Mouse (Mus musculus) bone marrow, adult 2 months (tissue): ENCODE data around the gene Ccdc174.

Source experiments
- CTCF ChIP-seq: fragments of 200-500 bp; IDR thresholded peaks from 2 replicates; pipeline ENCODE4 v1.5.1; 2011; ENCODE audit warnings: low read length, control low read depth; ENCODE audit not compliant: control insufficient read depth, insufficient read depth
- POLR2A ChIP-seq: fragments of 200-500 bp; IDR thresholded peaks from 2 replicates; pipeline ENCODE4 v1.6.1; 2011; ENCODE audit warnings: low read depth, mild to moderate bottlenecking, control low read depth, low read length, borderline replicate concordance; ENCODE audit not compliant: control insufficient read depth

- TF ChIP-seq POLR2A (no peak), CTCF (no peak)
Observed at GRCm38 (mm10) chr6:91896783-91897182, 18.9 kb downstream of the Ccdc174 start.
